Mouse (Mus musculus) MEL (cell line): ENCODE measurements at regions not wholly inside any gene's neighbourhood (a gene's known extent, or its start where the extent isn't known, plus 50 kb on each side); places are given as distances from the start of the nearest gene placed in this dataset.

ENCODE experiments used
- DNase-seq: peaks from one replicate; pipeline ENCODE4 v3.0.0; 2011; ENCODE audit warnings: low read depth, low spot score
- H3K27ac ChIP-seq: 2 replicates; pipeline ENCODE4 v1.5.1; 2012; ENCODE audit warnings: low read depth, mild to moderate bottlenecking, control low read depth, low read length, moderate library complexity; ENCODE audit not compliant: control insufficient read depth
- H3K27me3 ChIP-seq, 2 experiments: fragments of 150-350 bp in 1 of 2; sonication (generic) in 1 of 2; 2 replicates each; pipeline ENCODE4 v1.6.1; 2012; ENCODE audit warnings: low read length in 2 of 2, mild to moderate bottlenecking in 2 of 2, improper control_type of control experiment in 1 of 2, moderate library complexity in 1 of 2; ENCODE audit not compliant: insufficient read depth in 2 of 2, control insufficient read depth in 1 of 2
- H3K36me3 ChIP-seq, 2 experiments: 2 replicates each; pipeline ENCODE4 v1.6.1; 2012 to 2014; ENCODE audit warnings: low read length in 2 of 2, improper control_type of control experiment in 1 of 2, inconsistent platforms in 1 of 2, mild to moderate bottlenecking in 1 of 2; ENCODE audit not compliant: insufficient read depth in 2 of 2, control insufficient read depth in 1 of 2
- H3K4me1 ChIP-seq, 2 experiments: fragments of 150-350 bp in 1 of 2; sonication (generic) in 1 of 2; 2 replicates each; pipeline ENCODE4 v1.6.1; 2012; ENCODE audit warnings: low read length in 2 of 2, improper control_type of control experiment in 1 of 2, mild to moderate bottlenecking in 1 of 2; ENCODE audit not compliant: insufficient read depth in 2 of 2, control insufficient read depth in 1 of 2
- H3K4me3 ChIP-seq, 2 experiments: fragments of 150-350 bp in 1 of 2; sonication (generic) in 1 of 2; 2 replicates each; pipeline ENCODE4 v1.5.1; 2012; ENCODE audit warnings: low read depth in 2 of 2, low read length in 2 of 2, mild to moderate bottlenecking in 2 of 2, moderate library complexity in 2 of 2, control low read depth in 1 of 2, improper control_type of control experiment in 1 of 2; ENCODE audit not compliant: control insufficient read depth in 1 of 2, insufficient read depth in 1 of 2
- H3K79me2 ChIP-seq: 2 replicates; pipeline ENCODE4 v1.6.1; 2012; ENCODE audit warnings: mild to moderate bottlenecking, low read length, moderate library complexity; ENCODE audit not compliant: control insufficient read depth, poor library complexity, insufficient read depth
- H3K9ac ChIP-seq: 2 replicates; pipeline ENCODE4 v1.6.1; 2012; ENCODE audit warnings: low read depth, mild to moderate bottlenecking, control low read depth, low read length, moderate library complexity; ENCODE audit not compliant: control insufficient read depth, poor library complexity, severe bottlenecking
- H3K9me3 ChIP-seq: fragments of 150-350 bp; sonication (generic); replicated peaks from 2 replicates; pipeline ENCODE4 v1.6.1; 2012; ENCODE audit warnings: mild to moderate bottlenecking, low read length, improper control_type of control experiment, moderate library complexity; ENCODE audit not compliant: insufficient read depth
- CHD1 ChIP-seq: IDR thresholded peaks from 2 replicates; pipeline ENCODE4 v1.6.1; 2012; ENCODE audit warnings: low read depth, mild to moderate bottlenecking, inconsistent platforms, low read length, improper control_type of control experiment
- CTCF ChIP-seq, 3 experiments: IDR thresholded peaks in 2 of 3; conservative IDR thresholded peaks in 1 of 3; 2 replicates each; pipeline ENCODE4 v1.5.1; 2011 to 2012; ENCODE audit warnings: low read length in 3 of 3, low read depth in 2 of 3, mild to moderate bottlenecking in 2 of 3, improper control_type of control experiment in 1 of 3, inconsistent platforms in 1 of 3, mixed read lengths in 1 of 3, moderate library complexity in 1 of 3; ENCODE audit not compliant: control insufficient read depth in 1 of 3, insufficient read depth in 1 of 3, poor library complexity in 1 of 3, severe bottlenecking in 1 of 3
- ELF1 ChIP-seq: IDR thresholded peaks from 2 replicates; pipeline ENCODE4 v1.6.1; 2014; ENCODE audit warnings: low read depth, mild to moderate bottlenecking, inconsistent platforms, low read length, improper control_type of control experiment, moderate library complexity
- ETS1 ChIP-seq: IDR thresholded peaks from 2 replicates; pipeline ENCODE4 v1.6.1; 2012; ENCODE audit warnings: low read depth, mild to moderate bottlenecking, inconsistent platforms, low read length, improper control_type of control experiment, moderate library complexity
- GABPA ChIP-seq: IDR thresholded peaks from 2 replicates; pipeline ENCODE4 v1.6.1; 2012; ENCODE audit warnings: low read depth, mild to moderate bottlenecking, inconsistent platforms, low read length, improper control_type of control experiment, moderate library complexity
- GATA1 ChIP-seq: IDR thresholded peaks from 2 replicates; pipeline ENCODE4 v1.6.1; 2011; ENCODE audit warnings: low read depth, low read length, improper control_type of control experiment
- HCFC1 ChIP-seq: IDR thresholded peaks from 2 replicates; pipeline ENCODE4 v1.6.1; 2012; ENCODE audit warnings: low read depth, mild to moderate bottlenecking, inconsistent platforms, low read length, improper control_type of control experiment, moderate library complexity
- JUND ChIP-seq: IDR thresholded peaks from 2 replicates; pipeline ENCODE4 v1.6.1; 2011; ENCODE audit warnings: low read depth, mild to moderate bottlenecking, improper control_type of control experiment, low read length
- KAT2A ChIP-seq: conservative IDR thresholded peaks from 2 replicates; pipeline ENCODE4 v1.6.1; 2012; ENCODE audit warnings: low read depth, low read length, improper control_type of control experiment, inconsistent platforms
- MAFK ChIP-seq: IDR thresholded peaks from 2 replicates; pipeline ENCODE4 v1.6.1; 2011; ENCODE audit warnings: low read depth, mild to moderate bottlenecking, low read length, improper control_type of control experiment, borderline replicate concordance
- MAX ChIP-seq: IDR thresholded peaks from 2 replicates; pipeline ENCODE4 v1.6.1; 2011; ENCODE audit warnings: low read length, improper control_type of control experiment
- MEF2A ChIP-seq: IDR thresholded peaks from 2 replicates; pipeline ENCODE4 v1.6.1; 2014; ENCODE audit warnings: low read depth, mild to moderate bottlenecking, inconsistent platforms, low read length, improper control_type of control experiment; ENCODE audit not compliant: poor library complexity, insufficient replicate concordance, severe bottlenecking; ENCODE audit errors: extremely low read depth
- MXI1 ChIP-seq: IDR thresholded peaks from 2 replicates; pipeline ENCODE4 v1.6.1; 2011; ENCODE audit warnings: mild to moderate bottlenecking, low read depth, low read length, improper control_type of control experiment
- MYB ChIP-seq: IDR thresholded peaks from 2 replicates; pipeline ENCODE4 v1.6.1; 2011; ENCODE audit warnings: mild to moderate bottlenecking, low read depth, low read length, improper control_type of control experiment
- MYC ChIP-seq: IDR thresholded peaks from 2 replicates; pipeline ENCODE4 v1.6.1; 2011; ENCODE audit warnings: low read depth, mild to moderate bottlenecking, low read length, improper control_type of control experiment, moderate library complexity
- NELFE ChIP-seq: IDR thresholded peaks from 2 replicates; pipeline ENCODE4 v1.6.1; 2011; ENCODE audit warnings: low read depth, low read length, improper control_type of control experiment
- POLR2AphosphoS2 ChIP-seq: IDR thresholded peaks from 2 replicates; pipeline ENCODE4 v1.6.1; 2011; ENCODE audit warnings: low read length, improper control_type of control experiment
- POLR2AphosphoS5 ChIP-seq: IDR thresholded peaks from 2 replicates; pipeline ENCODE4 v1.6.1; 2012; ENCODE audit warnings: low read depth, borderline replicate concordance, mild to moderate bottlenecking, inconsistent platforms, low read length, moderate library complexity, mixed read lengths
- RAD21 ChIP-seq: IDR thresholded peaks from 2 replicates; pipeline ENCODE4 v1.6.1; 2011; ENCODE audit warnings: mild to moderate bottlenecking, low read depth, low read length, improper control_type of control experiment
- TAL1 ChIP-seq: IDR thresholded peaks from 2 replicates; pipeline ENCODE4 v1.6.1; 2012; ENCODE audit warnings: mild to moderate bottlenecking, inconsistent platforms, low read length, moderate library complexity, mixed read lengths
- TBP ChIP-seq: IDR thresholded peaks from 2 replicates; pipeline ENCODE4 v1.8.0; 2011; ENCODE audit warnings: low read depth, low read length, improper control_type of control experiment
- TCF12 ChIP-seq: IDR thresholded peaks from 2 replicates; pipeline ENCODE4 v1.6.1; 2014; ENCODE audit warnings: low read depth, mild to moderate bottlenecking, inconsistent platforms, low read length, improper control_type of control experiment, moderate library complexity
- UBTF ChIP-seq: IDR thresholded peaks from 2 replicates; pipeline ENCODE4 v1.6.1; 2012; ENCODE audit warnings: low read depth, mild to moderate bottlenecking, inconsistent platforms, low read length, improper control_type of control experiment, moderate library complexity, borderline replicate concordance; ENCODE audit not compliant: insufficient read depth
- ZKSCAN1 ChIP-seq: IDR thresholded peaks from 2 replicates; pipeline ENCODE4 v1.6.1; 2012; ENCODE audit warnings: low read depth, mild to moderate bottlenecking, inconsistent platforms, low read length, improper control_type of control experiment, moderate library complexity
- ZMIZ1 ChIP-seq: IDR thresholded peaks from 2 replicates; pipeline ENCODE4 v1.6.1; 2012; ENCODE audit warnings: low read depth, mild to moderate bottlenecking, inconsistent platforms, low read length, improper control_type of control experiment, moderate library complexity

DNA sequence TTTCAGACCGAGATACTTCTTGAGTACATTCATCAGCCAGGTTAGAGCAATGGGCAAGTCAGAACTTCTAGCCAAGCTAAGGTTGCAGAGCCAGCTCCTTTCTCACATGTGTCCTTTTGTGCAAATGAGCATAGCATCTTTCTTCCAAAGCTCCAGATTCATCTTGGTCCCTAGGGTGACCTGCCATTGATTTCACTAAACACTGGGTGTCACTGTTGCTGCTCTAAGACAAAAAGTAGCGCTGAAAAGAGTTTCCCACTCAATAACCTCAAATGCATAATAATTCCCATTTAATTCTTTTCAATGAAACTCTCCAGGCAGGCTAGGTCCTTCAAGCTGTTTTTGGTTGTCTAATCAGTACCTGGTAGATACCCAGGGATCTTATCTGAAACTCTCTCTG lies 688.6 kb upstream of the BB014433 start:
- H3K4me3 ChIP-seq = no peak overlapping the region
- H3K9me3 ChIP-seq = no peaks in the 10 kb centered on the region
- TF ChIP-seq HCFC1 (no peak), TBP (no peak), MYB (no peak), GATA1 (no peak), ZMIZ1 (no peak), MAX (no peak), ELF1 (no peak), POLR2AphosphoS5 (no peak), UBTF (no peak), CTCF (IDR thresholded peaks at IDR 0.05 in 2 of 3, conservative IDR thresholded peaks at IDR 0.05 in 1 of 3; ENCODE audit: control insufficient read depth in 1 of 3, insufficient read depth in 1 of 3, low read depth in 2 of 3, low read length in 3 of 3, poor library complexity in 1 of 3, severe bottlenecking in 1 of 3) (no peak), POLR2AphosphoS2 (no peak), GABPA (no peak), ETS1 (no peak), TCF12 (no peak), MXI1 (no peak), RAD21 (no peak), JUND (no peak), KAT2A (no peak), MAFK (no peak), NELFE (no peak)
- TF ChIP-seq, all 39 proteins: peak for 0
- no peaks in the 10 kb centered on the region for H3K27me3 ChIP-seq
- no peaks in the 10 kb centered on the region for H3K36me3 ChIP-seq
- H3K79me2 ChIP-seq = no peaks in the 10 kb centered on the region
- H3K9ac ChIP-seq = no peak overlapping the region
- no peaks in the 10 kb centered on the region for H3K4me1 ChIP-seq
- no peak for DNase-seq
- H3K27ac ChIP-seq = no peak overlapping the region

DNA sequence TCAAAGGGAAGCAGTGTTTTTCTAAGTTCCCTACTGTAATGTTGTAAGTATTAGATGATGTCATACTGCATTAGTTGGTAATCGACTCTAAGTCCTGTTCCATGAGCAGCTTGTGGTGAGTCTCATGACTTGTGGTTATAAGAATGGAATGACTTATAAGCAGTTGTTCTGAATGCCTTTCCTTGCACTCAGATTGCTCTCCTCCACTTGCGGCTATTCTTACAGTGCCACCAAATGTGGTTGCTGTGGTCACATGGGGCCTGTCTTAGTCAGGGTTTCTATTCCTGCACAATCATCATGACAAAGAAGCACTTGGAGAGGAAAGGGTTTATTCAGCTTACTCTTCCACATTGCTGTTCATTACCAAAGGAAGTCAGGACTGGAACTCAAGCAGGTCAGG lies 685.4 kb upstream of the BB014433 start:
- Histone ChIP-seq H3K4me3 (no peak overlapping the region), H3K79me2 (no peaks in the 10 kb centered on the region), H3K27ac (no peak overlapping the region), H3K4me1 (no peaks in the 10 kb centered on the region), H3K27me3 (no peaks in the 10 kb centered on the region), H3K9ac (no peak overlapping the region), H3K9me3 (no peaks in the 10 kb centered on the region), H3K36me3 (no peaks in the 10 kb centered on the region)
- DNase-seq = no peak
- no peak for TF ChIP-seq TAL1
- no peak for TF ChIP-seq MAFK
- no peak for TF ChIP-seq MYB
- no peak for TF ChIP-seq MYC
- TF ChIP-seq MEF2A = no peak
- TF ChIP-seq ZKSCAN1 = no peak
- no peak for TF ChIP-seq JUND
- TF ChIP-seq CHD1 = no peak
